Mouse (Mus musculus) kidney, postnatal 10 days (tissue): Measurements from ENCODE around the gene Mitf.

Source experiments
- DNase-seq: peaks from one replicate; pipeline ENCODE4 v3.0.0; 2021; ENCODE audit warnings: mixed read lengths

Gene Mitf

GRCm38 (mm10) chr6:98048671-98049438 is 242.0 kb downstream of the Mitf start:
- DNase-seq: peak; percentile 20

- no peak for DNase-seq
These were observed 242.7 kb downstream of the Mitf start for GRCm38 (mm10) chr6:98049551-98049950.

DNA sequence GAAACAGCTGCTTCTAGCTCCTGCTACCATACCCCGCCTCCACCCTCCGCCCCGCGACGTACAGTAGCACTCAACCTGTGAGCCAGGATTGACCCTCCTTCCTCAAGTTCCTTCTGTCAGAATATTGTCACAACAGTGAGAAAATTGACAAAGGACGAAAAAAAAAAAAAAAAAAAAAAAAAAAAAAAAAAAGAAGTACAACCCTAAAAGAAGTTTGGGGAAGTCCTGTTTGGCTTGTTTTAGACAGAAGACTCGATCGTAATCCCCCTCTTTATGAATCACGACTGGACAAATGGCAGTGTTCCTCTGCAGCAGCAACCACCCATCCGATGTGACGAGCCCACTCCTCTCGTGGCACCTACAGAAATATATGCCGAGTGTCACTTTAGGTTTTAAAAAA is 255.0 kb downstream of the Mitf start:
- no peak for DNase-seq

DNA sequence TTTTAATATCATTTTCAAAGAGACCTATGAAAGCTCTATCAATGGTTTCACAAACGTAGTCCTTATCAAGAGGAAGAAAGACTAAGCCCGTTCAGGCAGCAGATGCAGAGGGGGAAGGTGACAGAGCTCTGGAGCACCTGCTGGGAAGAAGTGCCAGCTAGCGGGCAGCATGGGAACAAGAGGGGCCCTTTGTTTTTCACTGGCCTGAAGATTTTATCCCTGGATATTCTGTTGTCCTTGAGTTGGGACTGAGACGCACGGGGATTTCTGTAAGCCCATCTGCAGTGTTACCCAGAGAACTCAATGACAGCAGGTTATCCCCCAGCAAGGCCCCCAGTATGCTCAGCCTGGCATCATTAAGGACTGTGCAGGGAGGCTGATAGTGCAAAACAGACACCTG is 258.1 kb downstream of the Mitf start:
- no peak for DNase-seq

GRCm38 (mm10) chr6:98066420-98066819 is 259.6 kb downstream of the Mitf start:
- DNase-seq: no peak
